Mouse (Mus musculus) frontal cortex, postnatal 10 days (tissue): ENCODE data around the gene Gli3.

Source experiments
- DNase-seq, 2 experiments: peaks; one replicate each; pipeline ENCODE4 v3.0.0; 2022; ENCODE audit warnings: low spot score in 2 of 2, mixed read lengths in 1 of 2

Gli3 gene

DNA sequence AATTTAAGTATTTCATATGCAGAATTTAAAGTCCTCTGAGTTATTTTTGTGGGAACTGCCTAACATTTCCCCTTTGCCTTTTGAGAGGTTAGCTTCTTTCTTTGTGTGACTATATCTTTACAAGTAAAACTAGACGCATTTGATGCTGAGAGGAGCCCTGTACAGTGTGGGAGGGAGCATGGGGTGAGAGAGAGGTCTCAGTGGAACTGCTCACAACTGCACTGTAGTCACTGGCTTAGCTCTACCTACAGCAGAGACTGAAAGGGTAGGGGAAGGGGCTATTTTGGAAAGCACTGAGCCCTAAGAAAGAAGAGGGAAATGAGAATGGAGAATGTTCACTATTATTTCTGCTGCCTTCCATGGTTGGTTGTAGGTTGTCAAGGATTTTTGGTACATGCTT, 25.0 kb downstream of the Gli3 start:
- DNase-seq: no peak

- no peak for DNase-seq
Measured at GRCm38 (mm10) chr13:15495820-15496219, 32.8 kb downstream of the Gli3 start.

DNA sequence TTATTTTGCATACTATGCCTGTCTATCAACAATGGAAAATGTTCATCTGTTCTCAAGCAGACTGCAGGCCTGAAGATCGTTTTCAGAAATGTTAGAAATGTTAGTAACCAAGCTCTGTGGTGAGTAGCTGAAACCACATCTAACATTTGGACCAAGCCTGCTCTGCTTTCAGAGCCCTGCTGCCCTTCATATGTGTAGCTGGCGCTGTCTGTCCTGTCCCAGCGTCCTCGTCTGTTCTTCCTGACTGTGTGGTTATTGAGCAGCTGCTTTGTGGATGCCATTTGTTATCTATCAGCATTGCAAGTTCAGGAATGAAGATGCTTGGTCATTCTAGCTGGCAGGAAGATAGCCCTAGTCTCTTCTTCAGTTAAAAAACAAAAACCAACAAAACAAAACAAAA, 35.3 kb downstream of the Gli3 start:
- no peak for DNase-seq

GRCm38 (mm10) chr13:15510925-15511324, 47.9 kb downstream of the Gli3 start:
- DNase-seq: no peak

DNA sequence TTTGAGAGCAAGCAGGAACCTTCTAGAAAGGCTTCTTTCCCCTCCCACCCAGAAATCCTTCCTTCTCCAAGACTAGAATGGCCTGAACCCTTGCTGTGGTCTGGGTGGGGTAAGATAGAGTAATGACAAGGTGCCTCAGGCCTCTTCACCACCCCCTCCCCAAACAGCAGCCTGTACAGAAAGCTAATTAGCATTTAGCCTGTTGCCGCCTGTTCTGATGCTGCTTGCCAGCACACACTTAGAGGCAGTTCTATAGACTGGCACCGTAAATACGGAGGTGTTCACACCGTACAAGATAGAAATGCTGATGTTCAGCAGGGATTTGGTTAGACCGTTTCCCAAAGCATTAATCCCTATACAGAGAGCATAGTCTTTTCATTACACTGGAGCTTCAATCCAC, 50.1 kb downstream of the Gli3 start:
- DNase-seq: no peak

DNA sequence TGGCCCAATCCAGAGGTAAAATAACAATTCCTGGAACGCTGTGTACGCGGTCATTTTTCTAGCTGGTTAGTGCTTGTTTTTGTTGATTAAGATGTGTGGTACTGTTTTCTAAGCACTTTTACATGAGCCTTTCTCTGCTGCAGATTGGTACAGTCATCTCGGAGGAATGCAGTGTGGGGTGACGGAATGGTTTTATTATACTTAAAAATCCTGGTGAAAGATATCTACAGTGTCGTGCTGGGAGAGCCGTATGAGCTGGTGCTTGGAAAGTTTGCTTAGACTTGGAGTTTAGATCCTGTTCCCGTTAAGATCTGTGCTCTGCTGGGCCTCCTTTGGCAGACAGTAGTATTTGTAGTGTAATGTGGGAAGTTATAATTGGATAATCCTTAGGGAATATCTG, 51.0 kb downstream of the Gli3 start:
- no peak for DNase-seq

GRCm38 (mm10) chr13:15517048-15517760, 54.2 kb downstream of the Gli3 start:
- no peak for DNase-seq

DNA sequence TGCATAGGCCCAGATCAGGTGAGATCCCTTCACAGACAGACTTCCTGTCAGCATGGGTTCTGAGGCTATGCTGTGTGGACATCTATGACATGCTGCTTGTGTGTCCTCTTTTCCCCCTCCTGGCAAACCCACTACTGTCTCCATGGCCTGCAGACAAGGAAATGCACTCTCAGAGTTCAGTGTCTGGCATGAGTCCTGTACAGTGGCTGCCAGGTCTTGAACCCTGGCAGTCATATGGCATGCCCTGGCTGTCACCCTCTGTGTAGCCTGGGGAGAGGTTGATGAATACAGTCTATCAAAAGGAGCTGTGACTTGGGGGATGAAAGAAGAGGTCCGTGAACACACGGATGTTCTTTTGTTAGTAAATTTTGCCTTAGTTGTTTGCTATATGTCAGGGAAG, 57.3 kb downstream of the Gli3 start:
- DNase-seq: no peak

DNA sequence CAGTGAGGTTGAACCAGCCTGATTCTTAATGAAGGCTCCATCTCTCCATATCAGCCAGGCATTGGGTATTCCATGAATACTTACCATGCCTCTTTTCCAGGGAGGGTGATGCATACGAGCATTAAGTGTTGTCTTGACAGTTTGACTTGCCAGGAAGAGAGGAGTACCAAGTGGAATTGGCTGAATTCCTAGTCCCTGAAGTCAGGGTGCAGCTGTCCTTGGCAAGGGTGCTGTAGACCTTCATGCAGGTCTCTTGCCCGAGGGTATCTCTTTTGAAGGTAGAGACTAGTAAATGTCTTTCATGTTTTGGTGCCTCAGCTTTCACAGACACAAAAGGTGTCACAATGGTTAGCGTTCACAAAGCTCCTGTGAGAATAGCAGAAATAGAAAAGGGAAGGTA, 59.1 kb downstream of the Gli3 start:
- no peak for DNase-seq

DNA sequence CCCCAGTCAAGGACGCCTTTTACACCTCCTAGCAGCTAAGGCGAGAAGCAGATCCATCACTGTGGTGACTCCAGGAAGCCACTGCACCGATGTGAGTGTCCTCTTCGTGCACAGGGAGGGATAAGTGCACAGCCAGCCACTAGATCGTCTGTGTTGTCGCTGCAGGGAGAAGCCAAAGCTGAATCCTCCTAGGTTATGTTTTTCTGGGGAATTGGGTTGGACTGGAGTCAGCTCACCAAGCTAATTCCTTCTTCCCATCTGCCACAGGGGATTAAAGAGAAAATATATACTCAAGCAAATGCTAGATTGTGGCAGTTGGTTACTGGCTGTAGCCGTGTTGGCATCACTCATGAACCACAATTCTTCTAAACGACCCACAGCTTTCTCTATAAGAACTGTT, 61.2 kb downstream of the Gli3 start:
- no peak for DNase-seq

DNA sequence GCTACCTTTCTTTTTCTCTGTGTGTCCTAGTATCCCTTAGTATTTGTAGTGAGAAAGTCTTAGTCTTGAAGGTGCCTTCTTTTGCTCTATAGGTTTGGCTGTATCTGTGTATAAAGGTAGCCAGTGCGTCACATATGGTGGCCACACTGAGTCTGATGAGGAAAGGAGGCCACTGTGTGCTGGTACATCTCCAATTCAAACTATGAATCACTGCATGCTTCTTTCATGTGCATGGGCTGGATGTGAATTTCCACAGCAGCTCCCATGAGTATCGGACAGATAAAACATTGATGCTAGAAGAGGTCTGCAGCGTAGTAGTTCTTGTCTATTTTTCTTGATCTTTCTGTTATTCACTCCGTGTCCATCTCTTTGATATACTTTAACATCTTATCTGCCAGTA, 63.7 kb downstream of the Gli3 start:
- DNase-seq: no peak

GRCm38 (mm10) chr13:15531568-15531967, 68.5 kb downstream of the Gli3 start:
- DNase-seq: no peak

DNA sequence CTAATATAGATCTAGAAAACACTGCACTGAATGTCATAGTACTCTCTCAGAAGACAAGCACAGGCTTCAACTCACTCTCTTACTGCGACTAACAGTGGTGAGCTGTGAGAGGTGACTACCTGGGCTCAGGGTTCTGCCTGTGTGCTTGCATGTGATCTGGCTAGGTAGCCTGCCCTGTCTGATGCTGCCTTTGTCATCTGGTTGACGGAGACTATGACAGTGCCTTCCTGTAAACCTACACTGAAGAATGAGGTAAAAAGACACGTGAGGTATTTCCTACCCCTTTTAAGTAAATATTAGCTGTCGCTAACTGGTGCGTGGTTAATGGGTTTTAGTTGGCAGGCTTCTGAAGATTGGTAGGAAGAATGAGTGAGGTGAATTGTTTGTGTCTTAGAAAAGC, 74.2 kb downstream of the Gli3 start:
- DNase-seq: no peak

DNA sequence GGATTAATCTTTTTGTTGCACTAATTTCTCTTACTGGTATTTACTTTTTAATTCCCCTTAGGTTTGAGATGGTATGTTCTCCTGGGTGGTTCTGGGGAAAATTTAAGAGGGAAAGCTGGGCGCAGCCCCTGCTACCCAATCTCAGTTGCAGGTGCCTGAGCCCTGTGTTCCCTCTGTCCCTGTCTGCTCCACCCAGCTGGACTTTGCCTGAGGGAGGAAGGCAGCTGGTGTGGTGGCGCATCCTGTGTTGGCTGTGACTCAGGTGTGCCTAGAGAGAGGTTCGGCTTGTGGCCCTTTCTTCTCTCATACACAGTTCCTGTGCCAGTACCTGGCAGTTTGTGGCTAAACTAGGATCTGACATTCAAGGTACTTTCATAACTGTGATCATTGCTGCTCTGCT, 74.6 kb downstream of the Gli3 start:
- DNase-seq: no peak

DNA sequence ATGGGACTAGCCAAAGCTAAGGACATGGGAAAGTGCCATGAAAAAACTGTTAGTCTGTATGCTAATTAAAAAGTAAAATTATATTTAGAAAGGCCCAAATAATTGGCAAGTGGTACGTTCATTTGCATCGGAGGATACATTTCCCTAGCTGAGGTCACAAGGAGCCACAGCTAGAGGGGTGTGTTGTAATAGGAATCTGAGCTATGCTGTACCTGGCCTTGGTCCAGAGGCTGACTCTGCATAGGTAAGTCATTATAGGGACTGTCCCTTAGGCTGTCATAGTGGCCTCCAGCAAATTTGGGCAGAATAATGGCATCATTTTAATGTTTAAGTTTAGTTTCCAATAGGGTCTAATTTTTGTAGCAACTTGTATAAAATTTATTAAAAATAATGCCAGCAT, 75.4 kb downstream of the Gli3 start:
- DNase-seq: no peak

GRCm38 (mm10) chr13:15542053-15542452, 79.0 kb downstream of the Gli3 start:
- no peak for DNase-seq

GRCm38 (mm10) chr13:15543169-15543887, 80.3 kb downstream of the Gli3 start:
- no peak for DNase-seq

GRCm38 (mm10) chr13:15543888-15544640, 81.0 kb downstream of the Gli3 start:
- peak in 1 of 2 experiments; percentile 14 for DNase-seq

- DNase-seq: no peak
Measured at GRCm38 (mm10) chr13:15545346-15545896, 82.4 kb downstream of the Gli3 start.

DNA sequence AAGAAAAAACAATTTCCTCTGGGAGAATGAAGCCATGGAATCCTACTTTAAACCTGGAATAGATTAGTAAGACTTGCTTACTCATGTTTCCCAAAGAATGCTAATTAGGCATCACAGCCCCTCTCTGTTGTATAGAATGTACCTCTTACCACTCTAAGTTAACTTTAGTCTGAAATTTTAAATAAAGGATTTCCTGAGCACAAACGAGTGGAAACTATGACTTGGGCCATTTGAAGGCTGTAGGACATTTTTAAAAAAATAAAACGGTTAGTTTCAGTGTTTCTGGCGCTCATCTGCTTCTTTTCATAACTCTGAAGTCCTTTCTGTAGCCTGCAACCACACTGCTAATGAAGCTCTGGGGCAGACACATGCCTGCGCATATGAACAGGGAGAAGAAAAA, 83.2 kb downstream of the Gli3 start:
- no peak for DNase-seq

DNA sequence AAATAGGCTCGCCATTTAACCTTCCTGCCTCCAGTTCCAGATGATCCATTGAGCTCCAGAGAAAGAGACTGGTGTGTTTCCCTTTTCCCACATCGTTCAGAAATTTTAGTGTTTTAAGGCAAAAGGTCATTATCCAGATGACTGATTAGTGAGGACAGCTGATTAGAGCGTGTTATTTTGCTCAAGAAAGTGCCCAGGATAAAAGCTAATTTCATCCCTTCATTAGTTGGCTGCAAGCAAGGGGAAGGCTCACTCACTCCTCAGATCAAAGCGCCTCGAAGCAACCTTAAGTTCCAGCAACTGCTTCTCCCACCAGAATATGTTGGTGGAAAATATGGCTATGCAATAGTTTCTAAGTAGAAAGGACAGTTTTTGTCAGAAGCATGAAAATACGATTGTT, 86.4 kb downstream of the Gli3 start:
- DNase-seq: no peak

- DNase-seq: no peak
Measured at GRCm38 (mm10) chr13:15550027-15550602, 87.1 kb downstream of the Gli3 start.
